Comparison of ENCODE assay signal across 16 mouse cellular contexts in genomic region chr1:179628438-179629106, GRCm38 (mm10). TPM values are rescaled to one million over a fixed set of nuclear protein-coding genes. Genes with fewer than 3 reads are reported as not detected.
A peak's percentile ranks its signal among the peaks of the same experiment; 100 is the strongest.
DNase-seq lines count a peak whose midpoint lies in the region; ATAC-seq lines count a peak whose summit lies in the region.
"Had no signal": no experiment of that assay in that cellular context is flagged by ENCODE, and none has a peak within 500 bp of the region (broad histone marks: within the 10 kb centered on the region; RNA-seq: fewer than 3 reads in every experiment).

No protein-coding gene starts in this region.

- 51% methylated on average over 8 of the region's 8 CpGs for WGBS in intestine, embryonic 14.5 days
- 16% methylated on average over 8 of the region's 8 CpGs for WGBS in liver, embryonic 16.5 days (ENCODE audit: insufficient replicate concordance)

- H3K27ac ChIP-seq in intestine, embryonic 14.5 days (ENCODE audit: low read depth) = no peak overlapping the region
- no peak overlapping the region for H3K27ac ChIP-seq in liver, embryonic 16.5 days (ENCODE audit: low read length)
- H3K27ac ChIP-seq: limb, embryonic 15.5 days; macrophage had no signal

- no peak overlapping the region for H3K4me3 ChIP-seq in intestine, embryonic 14.5 days (ENCODE audit: low read depth, low read length)
- no peak overlapping the region for H3K4me3 ChIP-seq in liver, embryonic 16.5 days (ENCODE audit: low read depth, low read length)
- H3K4me3 ChIP-seq: erythroblast, embryonic 14.5 days; limb, embryonic 15.5 days had no signal

- no peaks in the 10 kb centered on the region for H3K9me3 ChIP-seq in intestine, embryonic 14.5 days (ENCODE audit: control insufficient read depth, low read length)
- no peaks in the 10 kb centered on the region for H3K9me3 ChIP-seq in liver, embryonic 16.5 days (replicated peaks; ENCODE audit: control insufficient read depth, low read length)
- H3K9me3 ChIP-seq: limb, embryonic 15.5 days had no signal

- no peaks in the 10 kb centered on the region for H3K4me1 ChIP-seq in intestine, embryonic 14.5 days (replicated peaks; ENCODE audit: control insufficient read depth, insufficient read depth, low read length)
- H3K4me1 ChIP-seq in liver, embryonic 16.5 days (ENCODE audit: control insufficient read depth, low read depth, low read length) = peaks cover 8% of the 10 kb centered on the region
- H3K4me1 ChIP-seq: limb, embryonic 15.5 days had no signal

- H3K36me3 ChIP-seq in intestine, embryonic 14.5 days (ENCODE audit: control insufficient read depth, insufficient read depth, low read length) = peaks cover 8% of the 10 kb centered on the region
- H3K36me3 ChIP-seq in liver, embryonic 16.5 days (ENCODE audit: control insufficient read depth, insufficient read depth) = peaks cover 5% of the 10 kb centered on the region

- peak; percentile 83 for DNase-seq in heart, adult 11 months
- DNase-seq in heart, postnatal 14 days = no peak
- DNase-seq in A20 (ENCODE audit: low read depth, low spot score) (peak; percentile 92), adipocyte (ENCODE audit: low spot score) (no peak)
- DNase-seq in intestine, embryonic 14.5 days (ENCODE audit: low spot score) = peak; percentile 58
- no peak for DNase-seq in adrenal gland, adult 8-10 months
- DNase-seq in adrenal gland, adult 18-20 months (ENCODE audit: low spot score in 2 of 2) = no peak
- DNase-seq: cerebellum, adult 2 months; gastrocnemius, postnatal 10 days; kidney, adult 11 months had no signal

- ATAC-seq in intestine, embryonic 14.5 days (replicated peaks; ENCODE audit: low FRiP score, low TSS enrichment, low read depth) = peak; percentile 69
- ATAC-seq in liver, embryonic 16.5 days (ENCODE audit: low read depth) = peak; percentile 76
- ATAC-seq: forebrain, embryonic 16.5 days; midbrain, embryonic 16.5 days had no signal

- no peaks in the 10 kb centered on the region for H3K27me3 ChIP-seq in intestine, embryonic 14.5 days (replicated peaks; ENCODE audit: control insufficient read depth, insufficient read depth, low read length)
- no peaks in the 10 kb centered on the region for H3K27me3 ChIP-seq in liver, embryonic 16.5 days (ENCODE audit: control insufficient read depth, insufficient read depth, low read depth, low read length)
- H3K27me3 ChIP-seq: limb, embryonic 15.5 days had no signal

- no peak overlapping the region for H3K9ac ChIP-seq in intestine, embryonic 14.5 days (ENCODE audit: low read length)
- no peak overlapping the region for H3K9ac ChIP-seq in liver, embryonic 16.5 days (ENCODE audit: low read depth, low read length)
- H3K9ac ChIP-seq: limb, embryonic 15.5 days had no signal

- no peak overlapping the region for H3K4me2 ChIP-seq in intestine, embryonic 14.5 days (ENCODE audit: low read length)
- peak overlapping the region; percentile 17; the same call in 1 of the 2 replicates for H3K4me2 ChIP-seq in liver, embryonic 16.5 days (ENCODE audit: low read depth, low read length)
- H3K4me2 ChIP-seq: limb, embryonic 15.5 days had no signal

- intact Hi-C loops in heart, postnatal 14 days (cut with DNase I) = no loop called here

RNA-seq across cellular contexts. Expression of gene Sccpdh, which starts 39.4 kb away (rescaled TPM):
- 10 to 100 TPM; 61.0 to 65.4 TPM for total RNA-seq in heart, postnatal 14 days (2021)
- polyA plus RNA-seq in intestine, embryonic 14.5 days (2014; fragmentation: Nextera tagmentation; extraction: Ambion mirVana) = 56.3 and 61.7 TPM in 2 replicates
- 9.4 and 10.0 TPM in 2 replicates for polyA plus RNA-seq in liver, embryonic 16.5 days (2015; fragmentation: Nextera tagmentation; extraction: Ambion mirVana)
- 10 to 100 TPM; 33.2 to 41.7 (median 35.9) TPM for total RNA-seq in adrenal gland, adult 8-10 months (2022)
- 10 to 100 TPM; 39.7 to 42.1 TPM for total RNA-seq in adrenal gland, adult 18-20 months (2021)
- polyA plus RNA-seq: erythroblast, embryonic 14.5 days had no signal

Comparison
In these comparisons a context has a peak if more than half of its experiments do, and no peak if none do; other contexts are left out.
1. DNase-seq: peak in heart, adult 11 months (single experiment), A20 (single experiment) and intestine, embryonic 14.5 days (single experiment); none in heart, postnatal 14 days (0 of 2), adipocyte (single experiment), adrenal gland, adult 8-10 months (single experiment) and adrenal gland, adult 18-20 months (0 of 2).